Mouse (Mus musculus): ENCODE results near the gene Col4a5. TPM values are rescaled to one million over a fixed set of nuclear protein-coding genes. Genes with fewer than 3 reads are reported as not detected.

Col4a5 gene
- total RNA-seq (2023) = under 1 TPM in 1 of 2 experiments, not detected in 1; 0.26 TPM

DNA sequence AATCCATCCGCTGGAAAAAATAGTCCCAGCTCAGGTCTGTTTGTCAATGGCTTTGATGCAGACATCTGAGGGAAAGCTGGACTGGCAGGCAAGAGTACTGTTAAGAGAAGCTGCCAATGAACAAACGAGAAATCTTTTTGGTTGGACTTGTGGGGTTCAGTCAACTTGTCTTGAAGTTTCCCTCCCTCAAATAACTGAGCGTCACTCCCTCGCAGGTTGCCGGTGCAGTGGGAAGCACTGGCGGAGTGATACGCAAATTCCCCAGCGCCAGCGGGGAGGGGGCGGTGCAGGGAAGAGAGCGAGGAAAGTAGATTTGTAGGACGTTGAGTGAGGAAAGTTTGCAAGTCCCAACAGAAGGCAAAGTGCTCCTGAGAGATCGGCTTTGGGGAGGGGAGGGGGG lies at the start of gene Col4a5:
Col4a5 (plus strand) TSS at position 276 of the 400 bp plus-strand sequence.

DNA sequence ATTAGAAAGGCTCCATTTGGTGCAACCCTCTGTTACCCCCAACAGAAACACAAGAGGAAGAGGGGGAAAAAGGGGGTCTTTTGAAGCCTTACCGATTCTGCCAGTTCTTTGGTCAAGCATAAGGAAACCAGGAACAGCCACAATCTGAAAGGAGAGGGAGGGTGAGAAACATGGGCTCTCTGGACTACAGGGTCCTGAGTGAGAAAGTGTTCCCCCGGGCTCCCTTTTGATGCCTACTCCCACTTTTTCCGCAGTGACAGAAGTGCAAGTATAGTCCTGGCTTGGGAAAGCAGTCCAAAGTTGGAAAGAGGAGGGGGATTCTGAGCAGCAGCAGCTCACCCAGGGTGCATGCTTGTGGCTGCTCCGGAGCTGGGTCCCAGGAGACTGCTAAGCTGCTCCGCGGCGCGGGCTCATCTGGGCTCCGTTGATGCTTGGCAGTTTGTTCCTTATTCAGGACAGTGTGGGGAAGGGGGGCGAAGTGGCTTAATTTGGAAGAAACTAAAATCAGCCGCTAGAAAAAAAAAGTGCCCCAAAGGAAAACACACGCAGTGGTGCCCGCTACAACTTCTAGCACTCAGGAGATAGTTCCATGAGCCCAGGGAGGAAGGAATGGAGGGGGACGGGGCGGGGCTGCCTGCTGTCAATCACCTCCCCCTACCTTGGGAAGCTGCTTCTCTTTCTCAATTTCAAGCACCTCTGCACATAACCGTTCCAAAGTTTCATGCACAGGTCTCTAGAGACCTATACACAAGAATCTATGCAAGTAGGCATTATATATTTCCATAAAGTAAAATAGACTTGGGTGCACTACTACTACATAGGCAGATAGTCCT lies 1.5 kb upstream of the Col4a5 start, which contains the start of gene Col4a6:
Col4a6 (minus strand) TSS at position 607 of the 833 bp plus-strand sequence.

DNA sequence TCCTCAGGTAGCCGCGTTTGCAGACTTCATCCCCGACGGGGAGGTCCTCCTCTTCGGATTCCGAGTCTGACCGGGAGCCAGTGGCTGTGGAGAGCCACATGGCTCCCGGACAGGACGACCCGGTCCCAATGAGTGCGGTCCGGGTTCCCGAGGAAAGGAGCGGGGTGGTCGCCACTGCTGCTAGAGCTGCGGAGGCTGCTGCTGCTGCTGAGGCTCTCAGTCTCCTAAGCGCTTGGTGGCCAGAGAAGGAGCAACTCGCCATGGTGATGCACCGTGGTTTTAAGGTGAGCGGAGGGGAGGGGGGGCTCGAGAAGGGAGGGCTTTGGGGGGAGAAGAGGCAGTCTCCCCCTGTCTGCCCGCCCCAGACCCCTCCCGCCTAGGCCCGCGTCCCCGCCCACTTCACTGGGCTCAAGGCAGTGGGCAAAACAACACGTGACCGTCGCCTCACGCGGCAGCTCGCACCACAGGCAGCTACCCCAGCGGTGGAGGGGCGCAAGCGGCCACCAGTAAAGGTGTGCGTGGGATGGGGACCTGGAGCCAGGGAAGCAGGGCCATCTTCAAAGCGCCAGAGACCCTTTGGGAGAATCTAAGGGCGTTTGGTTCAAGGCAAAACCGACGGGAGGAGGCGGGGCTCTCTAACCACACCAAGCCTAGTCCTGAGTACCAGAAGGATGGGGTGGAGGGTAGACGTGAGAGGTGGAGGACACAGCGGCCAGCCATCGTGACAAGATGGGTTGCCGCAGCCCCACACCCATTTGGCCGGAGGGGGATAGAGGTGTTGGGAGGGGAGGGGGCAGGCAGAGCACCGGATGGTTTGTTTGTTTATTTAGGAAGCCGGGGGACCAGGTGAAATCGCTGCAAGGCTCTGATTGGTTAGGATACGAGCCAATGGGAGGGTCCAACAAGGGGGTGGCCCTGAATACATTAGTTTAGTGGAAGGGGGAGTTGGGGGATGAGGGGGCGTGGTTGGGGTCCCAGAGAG lies 250.0 kb downstream of the Col4a5 start, which contains the start of gene Irs4:
Irs4 (minus strand) TSS at position 327 of the 982 bp plus-strand sequence.

Other genes with a start within 250 kb of the Col4a5 start
- not detected for gene Col4a6, start 1.3 kb upstream of the Col4a5 start, total RNA-seq (2023)
- gene Irs4, start 249.9 kb downstream of the Col4a5 start, total RNA-seq (2023) = not detected